12 mouse cellular contexts compared by ENCODE assay signal in genomic region chr7:80866514-80867147, GRCm38 (mm10). TPM values are rescaled to one million over a fixed set of nuclear protein-coding genes. Genes with fewer than 3 reads are reported as not detected.
DNase-seq lines count a peak whose midpoint lies in the region; ATAC-seq lines count a peak whose summit lies in the region.
"Had no signal": no experiment of that assay in that cellular context is flagged by ENCODE, and none has a peak within 500 bp of the region (broad histone marks: within the 10 kb centered on the region; RNA-seq: fewer than 3 reads in every experiment).

No protein-coding gene starts in this region.

- DNase-seq in heart, postnatal 4 days = no peak
- peak; percentile 79 for DNase-seq in 416B (ENCODE audit: low read depth)
- DNase-seq in kidney, adult 9 months = peak; percentile 78
- no peak for DNase-seq in cerebellum, postnatal 10 days
- DNase-seq in embryo, embryonic 10 days (ENCODE audit: low spot score) = no peak
- DNase-seq in layer of hippocampus, postnatal 14 days (ENCODE audit: low spot score in 2 of 2) = no peak
- DNase-seq: adrenal gland, adult 8-10 months; right cerebral cortex, postnatal 14 days had no signal

- H3K9ac ChIP-seq in heart, embryonic 13.5 days = peak overlapping the region; percentile 24; the same call in 1 of the 2 replicates
- H3K9ac ChIP-seq in liver, embryonic 16.5 days (ENCODE audit: low read depth, low read length) = no peak overlapping the region

- no peak overlapping the region for H3K4me2 ChIP-seq in heart, embryonic 13.5 days
- H3K4me2 ChIP-seq in liver, embryonic 16.5 days (ENCODE audit: low read depth, low read length) = peak overlapping the region; percentile 18; the same call in 1 of the 2 replicates

- no peak overlapping the region for H3K27ac ChIP-seq in heart, embryonic 13.5 days (replicated peaks)
- peak overlapping the region; percentile 65 for H3K27ac ChIP-seq in liver, embryonic 16.5 days (ENCODE audit: low read length)
- H3K27ac ChIP-seq: hindbrain, embryonic 10.5 days; macrophage had no signal

- 61% methylated on average over 7 of the region's 7 CpGs for WGBS in heart, embryonic 13.5 days
- WGBS in liver, embryonic 16.5 days (ENCODE audit: insufficient replicate concordance) = 39% methylated on average over 7 of the region's 7 CpGs

- H3K4me3 ChIP-seq in heart, embryonic 13.5 days = no peak overlapping the region
- no peak overlapping the region for H3K4me3 ChIP-seq in liver, embryonic 16.5 days (ENCODE audit: low read depth, low read length)
- H3K4me3 ChIP-seq: hindbrain, embryonic 10.5 days had no signal

- H3K27me3 ChIP-seq in heart, embryonic 13.5 days (replicated peaks) = no peaks in the 10 kb centered on the region
- H3K27me3 ChIP-seq in liver, embryonic 16.5 days (ENCODE audit: control insufficient read depth, insufficient read depth, low read depth, low read length) = no peaks in the 10 kb centered on the region

- ATAC-seq in heart, embryonic 13.5 days (ENCODE audit: extremely low read depth, insufficient number of reproducible peaks, low FRiP score, low TSS enrichment) = no peak
- peak; percentile 71 for ATAC-seq in liver, embryonic 16.5 days (ENCODE audit: low read depth)

- peaks cover 86% of the 10 kb centered on the region for H3K36me3 ChIP-seq in heart, embryonic 13.5 days
- no peaks in the 10 kb centered on the region for H3K36me3 ChIP-seq in liver, embryonic 16.5 days (ENCODE audit: control insufficient read depth, insufficient read depth)

- peaks cover 52% of the 10 kb centered on the region for H3K4me1 ChIP-seq in heart, embryonic 13.5 days
- peaks cover 17% of the 10 kb centered on the region for H3K4me1 ChIP-seq in liver, embryonic 16.5 days (ENCODE audit: control insufficient read depth, low read depth, low read length)

- no peaks in the 10 kb centered on the region; the same call in 1 of the 2 replicates for H3K9me3 ChIP-seq in heart, embryonic 13.5 days
- H3K9me3 ChIP-seq in liver, embryonic 16.5 days (replicated peaks; ENCODE audit: control insufficient read depth, low read length) = no peaks in the 10 kb centered on the region
- H3K9me3 ChIP-seq: hindbrain, embryonic 10.5 days had no signal

RNA-seq across cellular contexts. Expression of gene Zscan2, which starts 5.9 kb away (rescaled TPM):
- polyA plus RNA-seq in heart, embryonic 13.5 days (2015; fragmentation: Nextera tagmentation; extraction: Ambion mirVana) = 1.9 TPM in 2 replicates
- total RNA-seq in heart, postnatal 4 days (2021) = 1 to 10 TPM; 8.4 to 9.0 TPM
- 0.30 and 0.36 TPM in 2 replicates for polyA plus RNA-seq in liver, embryonic 16.5 days (2015; fragmentation: Nextera tagmentation; extraction: Ambion mirVana)
- total RNA-seq in layer of hippocampus, postnatal 14 days (2021) = 10 to 100 TPM; 12.2 to 13.0 TPM

RNA-seq across cellular contexts. Expression of gene Wdr73, which starts 34.4 kb away (rescaled TPM):
- polyA plus RNA-seq in heart, embryonic 13.5 days (2015; fragmentation: Nextera tagmentation; extraction: Ambion mirVana) = 15.6 and 18.9 TPM in 2 replicates
- total RNA-seq in heart, postnatal 4 days (2021) = 10 to 100 TPM in 1 of 2 experiments, 1 to 10 TPM in 1; 9.2 to 11.0 TPM
- polyA plus RNA-seq in liver, embryonic 16.5 days (2015; fragmentation: Nextera tagmentation; extraction: Ambion mirVana) = 10.8 and 12.1 TPM in 2 replicates
- 10 to 100 TPM; 24.6 to 30.3 TPM for total RNA-seq in layer of hippocampus, postnatal 14 days (2021)

RNA-seq across cellular contexts. Expression of gene Nmb, which starts 38.2 kb away (rescaled TPM):
- 3.0 and 3.2 TPM in 2 replicates for polyA plus RNA-seq in heart, embryonic 13.5 days (2015; fragmentation: Nextera tagmentation; extraction: Ambion mirVana)
- total RNA-seq in heart, postnatal 4 days (2021) = 1 to 10 TPM; 3.1 to 3.5 TPM
- polyA plus RNA-seq in liver, embryonic 16.5 days (2015; fragmentation: Nextera tagmentation; extraction: Ambion mirVana) = 1.2 and 1.6 TPM in 2 replicates
- total RNA-seq in layer of hippocampus, postnatal 14 days (2021) = 10 to 100 TPM in 1 of 2 experiments, 1 to 10 TPM in 1; 9.6 to 11.8 TPM
- polyA plus RNA-seq: macrophage had no signal

RNA-seq across cellular contexts. Expression of gene Iqgap1, which starts 40.9 kb away (rescaled TPM):
- polyA plus RNA-seq in heart, embryonic 13.5 days (2015; fragmentation: Nextera tagmentation; extraction: Ambion mirVana) = 28.0 and 28.9 TPM in 2 replicates
- 10 to 100 TPM; 77.6 to 84.1 TPM for total RNA-seq in heart, postnatal 4 days (2021)
- polyA plus RNA-seq in liver, embryonic 16.5 days (2015; fragmentation: Nextera tagmentation; extraction: Ambion mirVana) = 15.8 and 15.9 TPM in 2 replicates
- 10 to 100 TPM; 26.3 TPM for total RNA-seq in layer of hippocampus, postnatal 14 days (2021)

Comparison
In these comparisons a context has a peak if more than half of its experiments do, and no peak if none do; other contexts are left out.
1. DNase-seq: peak in 416B (single experiment) and kidney, adult 9 months (single experiment); none in heart, postnatal 4 days (single experiment), cerebellum, postnatal 10 days (0 of 2), embryo, embryonic 10 days (single experiment) and layer of hippocampus, postnatal 14 days (0 of 2).